Mouse (Mus musculus) midbrain, embryonic 16.5 days (tissue): Measurements from ENCODE around the gene C9orf72. TPM values are rescaled to one million over a fixed set of nuclear protein-coding genes. Genes with fewer than 3 reads are reported as not detected.

ENCODE experiments used
- ATAC-seq: fragments of 200-750 bp; cut with Nextera tagmentation; 2 replicates; pipeline ENCODE4 v1.8.0; 2017; ENCODE audit warnings: moderate TSS enrichment
- H3K27ac ChIP-seq: fragments of 300-500 bp; sonication (generic); 2 replicates; pipeline ENCODE4 v1.5.1; 2014; ENCODE audit warnings: mild to moderate bottlenecking, low read length, mixed read lengths
- H3K27me3 ChIP-seq: fragments of 300-500 bp; sonication (generic); 2 replicates; pipeline ENCODE4 v1.6.1; 2014; ENCODE audit warnings: low read depth, low read length, mixed read lengths; ENCODE audit not compliant: control insufficient read depth, insufficient read depth
- H3K36me3 ChIP-seq: fragments of 300-500 bp; sonication (generic); 2 replicates; pipeline ENCODE4 v1.6.1; 2014; ENCODE audit warnings: mild to moderate bottlenecking, low read length, moderate library complexity, mixed read lengths; ENCODE audit not compliant: control insufficient read depth, insufficient read depth
- H3K4me1 ChIP-seq: fragments of 300-500 bp; sonication (generic); 2 replicates; pipeline ENCODE4 v1.6.1; 2014; ENCODE audit warnings: mild to moderate bottlenecking, low read length, mixed read lengths; ENCODE audit not compliant: control insufficient read depth, insufficient read depth
- H3K4me2 ChIP-seq: fragments of 300-500 bp; sonication (generic); 2 replicates; pipeline ENCODE4 v1.6.1; 2014; ENCODE audit warnings: mild to moderate bottlenecking, low read length, mixed read lengths
- H3K4me3 ChIP-seq: fragments of 300-500 bp; sonication (generic); 2 replicates; pipeline ENCODE4 v1.5.1; 2014; ENCODE audit warnings: low read depth, mild to moderate bottlenecking, low read length, moderate library complexity, mixed read lengths
- H3K9ac ChIP-seq: fragments of 300-500 bp; sonication (generic); 2 replicates; pipeline ENCODE4 v1.6.1; 2014; ENCODE audit warnings: low read depth, low read length, mixed read lengths
- H3K9me3 ChIP-seq: fragments of 300-500 bp; sonication (generic); replicated peaks from 2 replicates; pipeline ENCODE4 v1.6.1; 2014; ENCODE audit warnings: mild to moderate bottlenecking, low read length, mixed read lengths; ENCODE audit not compliant: control insufficient read depth, poor library complexity, severe bottlenecking
- WGBS: fragments of 180-500 bp; shearing (Covaris S2); extraction: QIAGEN DNeasy Blood & Tissue Kit; methylation state at CpG from one replicate; pipeline ENCODE4 v1.1.7; 2014; 5-methylcytosine and 5-hydroxymethylcytosine counted together
- polyA plus RNA-seq: library from polyadenylated mRNA; unstranded; fragments of >200 nt; fragmentation: Nextera tagmentation; extraction: Ambion mirVana; gene quantifications from 2 replicates; pipeline ENCODE4 v1.2.1, GENCODE M21; 2015

Gene C9orf72
- polyA plus RNA-seq, 1 experiment from 2014 or later = 55.5 TPM

DNA sequence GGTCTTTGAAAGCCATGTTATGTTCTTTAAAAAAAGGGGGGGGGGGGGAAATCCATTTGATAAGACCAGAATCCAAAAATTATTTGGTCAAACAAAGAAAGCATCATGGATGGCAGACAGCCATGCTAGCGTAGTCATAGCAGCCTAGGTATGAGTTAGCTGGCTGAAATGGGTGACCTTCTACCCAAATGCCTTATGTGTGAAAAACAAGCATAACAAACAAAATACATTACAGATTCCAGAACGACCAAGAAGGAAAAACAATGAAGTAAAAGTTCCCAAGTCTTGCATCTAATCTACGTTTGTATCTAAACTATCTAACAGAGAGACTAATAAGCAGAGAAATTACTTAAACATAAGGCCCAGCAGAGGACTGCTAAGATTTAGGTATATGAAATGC is 75.3 kb downstream of the C9orf72 start:
- H3K27me3 ChIP-seq = no peaks in the 10 kb centered on the region; the same call in 1 of the 2 replicates
- peaks cover under 1% of the 10 kb centered on the region; the same call in 1 of the 2 replicates for H3K4me1 ChIP-seq
- no peak for ATAC-seq
- no peak overlapping the region for H3K4me3 ChIP-seq
- H3K27ac ChIP-seq = no peak overlapping the region
- H3K9me3 ChIP-seq = no peaks in the 10 kb centered on the region
- no peaks in the 10 kb centered on the region for H3K36me3 ChIP-seq
- no peak overlapping the region for H3K9ac ChIP-seq
- H3K4me2 ChIP-seq = no peak overlapping the region
- 92% methylated on average over 3 of the region's 3 CpGs for WGBS

DNA sequence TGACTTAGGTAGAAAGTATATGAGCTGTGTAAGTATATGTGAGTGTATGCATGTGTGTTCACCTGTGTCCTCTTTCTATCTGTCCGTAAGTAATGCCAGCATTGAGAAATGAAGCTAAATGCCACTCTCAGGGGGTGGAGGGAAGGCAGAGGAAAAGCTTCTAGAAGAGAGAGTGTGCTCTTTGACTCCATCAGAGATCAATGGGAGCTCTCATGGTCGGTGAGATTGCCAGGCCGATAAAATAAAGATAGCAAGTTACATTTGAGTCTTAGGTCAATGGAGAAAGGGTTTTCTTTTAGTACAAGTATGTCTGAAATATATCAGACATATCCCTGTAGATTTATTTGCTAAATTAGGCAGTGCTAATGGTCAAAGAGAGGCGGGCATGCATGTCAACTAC is 77.6 kb downstream of the C9orf72 start:
- no peaks in the 10 kb centered on the region for H3K4me1 ChIP-seq
- H3K36me3 ChIP-seq = no peaks in the 10 kb centered on the region
- no peak overlapping the region for H3K27ac ChIP-seq
- H3K4me3 ChIP-seq = no peak overlapping the region
- no peaks in the 10 kb centered on the region for H3K9me3 ChIP-seq
- H3K9ac ChIP-seq = no peak overlapping the region
- H3K4me2 ChIP-seq = no peak overlapping the region
- 91% methylated on average over 4 of the region's 4 CpGs for WGBS
- ATAC-seq = no peak
- H3K27me3 ChIP-seq = no peaks in the 10 kb centered on the region

DNA sequence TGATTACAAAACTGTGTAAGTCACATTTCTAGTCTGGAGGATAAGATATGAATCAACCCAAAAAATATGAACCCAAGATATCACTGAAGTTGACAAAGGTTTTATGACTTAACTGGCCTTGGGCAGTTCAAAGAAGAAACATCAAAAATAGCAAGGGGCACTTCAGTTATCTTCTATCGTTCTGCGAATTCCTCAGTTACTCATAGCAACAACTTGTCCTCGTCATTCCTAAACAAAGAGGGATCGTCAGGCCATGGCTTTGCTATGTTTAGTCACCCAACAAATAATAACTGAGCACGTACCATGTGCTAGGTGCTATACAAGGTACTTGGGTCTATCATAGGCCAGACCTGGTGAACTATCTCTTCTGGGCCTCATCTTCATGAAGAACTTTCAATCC is 79.4 kb downstream of the C9orf72 start:
- ATAC-seq = no peak
- Histone ChIP-seq H3K36me3 (no peaks in the 10 kb centered on the region), H3K27me3 (no peaks in the 10 kb centered on the region), H3K27ac (no peak overlapping the region), H3K4me2 (no peak overlapping the region), H3K4me1 (no peaks in the 10 kb centered on the region), H3K4me3 (no peak overlapping the region), H3K9me3 (no peaks in the 10 kb centered on the region), H3K9ac (no peak overlapping the region)
- WGBS = 93% methylated on average over 5 of the region's 5 CpGs

DNA sequence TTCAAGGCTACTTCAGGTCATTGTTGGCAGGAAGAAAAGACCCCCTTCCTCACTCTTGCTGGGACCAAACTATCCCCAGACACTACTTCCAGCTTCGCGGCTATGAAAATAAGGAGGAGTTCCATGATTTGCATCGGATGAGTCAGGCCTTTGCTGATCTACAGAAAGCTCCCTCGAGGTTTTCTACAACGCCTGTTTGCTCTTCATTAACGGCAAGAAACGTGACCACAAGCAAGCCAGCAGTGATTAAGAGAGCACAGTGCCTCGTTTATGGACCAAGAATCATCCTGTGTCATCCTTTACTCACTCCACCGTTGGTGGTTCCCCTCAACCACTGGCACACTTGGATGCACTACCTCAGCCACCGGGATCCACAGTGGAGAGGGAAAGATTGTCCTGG is 80.2 kb downstream of the C9orf72 start:
- Histone ChIP-seq H3K27me3 (no peaks in the 10 kb centered on the region), H3K4me1 (no peaks in the 10 kb centered on the region), H3K36me3 (no peaks in the 10 kb centered on the region), H3K27ac (no peak overlapping the region), H3K4me2 (no peak overlapping the region), H3K4me3 (no peak overlapping the region), H3K9ac (no peak overlapping the region), H3K9me3 (no peaks in the 10 kb centered on the region)
- ATAC-seq = no peak
- WGBS = 88% methylated on average over 10 of the region's 10 CpGs

DNA sequence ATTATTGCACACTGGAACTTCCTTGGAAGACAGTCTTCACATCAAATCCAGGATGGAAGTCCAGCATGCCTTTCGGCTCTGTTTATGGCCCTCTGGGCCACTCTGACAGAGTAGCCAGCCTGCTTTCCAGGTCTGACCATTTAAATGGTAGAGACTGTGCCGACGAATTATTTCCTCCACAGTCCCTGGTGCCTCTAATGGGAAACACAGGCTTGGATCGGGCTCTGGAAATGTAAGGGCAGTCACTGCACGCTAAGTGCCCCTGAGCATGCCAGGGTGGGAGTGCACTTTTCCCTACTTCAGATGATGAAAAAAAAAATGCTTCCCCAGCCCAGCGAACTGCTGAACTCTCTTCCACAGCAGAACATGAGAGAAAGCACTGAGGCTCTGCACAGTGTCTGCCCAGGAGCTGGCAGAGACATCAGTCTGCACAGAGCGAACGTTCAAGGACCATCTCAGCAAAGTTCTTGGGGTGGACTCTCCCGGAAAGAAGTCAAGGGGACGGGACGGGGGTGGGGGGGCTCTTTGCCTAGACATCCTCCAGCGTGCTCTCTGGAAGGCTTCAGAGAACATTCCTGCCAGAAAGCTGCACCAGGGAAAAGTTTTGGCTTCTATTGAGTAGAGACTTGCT is 82.4 kb downstream of the C9orf72 start:
- Histone ChIP-seq H3K9me3 (no peaks in the 10 kb centered on the region), H3K4me2 (no peak overlapping the region), H3K4me1 (no peaks in the 10 kb centered on the region), H3K9ac (no peak overlapping the region), H3K27me3 (no peaks in the 10 kb centered on the region), H3K27ac (no peak overlapping the region), H3K36me3 (no peaks in the 10 kb centered on the region), H3K4me3 (no peak overlapping the region)
- no peak for ATAC-seq
- 86% methylated on average over 12 of the region's 12 CpGs for WGBS

Other genes with a start within 250 kb of the C9orf72 start
- 0.27 TPM in 1 of 2 replicates, not detected in the other for gene Ifnk, start 74.1 kb downstream of the C9orf72 start, polyA plus RNA-seq
- gene Mob3b, start 68.7 kb downstream of the C9orf72 start, polyA plus RNA-seq = 2.8 and 3.9 TPM in 2 replicates